Mouse (Mus musculus): ENCODE measurements around the gene Zfp825.

GRCm38 (mm10) chr13:74439895-74440294, 53.9 kb downstream of the Zfp825 start:
- no peak for TF ChIP-seq CTCF (IDR thresholded peaks at IDR 0.05; ENCODE audit: low read depth, low read length)
- TF ChIP-seq POLR2A (IDR thresholded peaks at IDR 0.05; ENCODE audit: extremely low read depth, insufficient read depth, low read length): no peak
